Mouse (Mus musculus): ENCODE measurements around the gene Kcnh2.

Kcnh2 gene

GRCm38 (mm10) chr5:24347186-24347875 is 4.1 kb downstream of the Kcnh2 start:
- no peak for DNase-seq (ENCODE audit: low spot score in 2 of 2)

GRCm38 (mm10) chr5:24346313-24346712 is 5.1 kb downstream of the Kcnh2 start:
- no peak for DNase-seq (ENCODE audit: low spot score in 2 of 2)

GRCm38 (mm10) chr5:24344477-24345051 is 6.8 kb downstream of the Kcnh2 start:
- DNase-seq (ENCODE audit: low spot score in 2 of 2): no peak

GRCm38 (mm10) chr5:24343977-24344436 is 7.4 kb downstream of the Kcnh2 start:
- no peak for DNase-seq (ENCODE audit: low spot score in 2 of 2)

- DNase-seq (ENCODE audit: low spot score in 2 of 2): no peak
These were observed 8.0 kb downstream of the Kcnh2 start for GRCm38 (mm10) chr5:24343379-24343778.

GRCm38 (mm10) chr5:24342966-24343365 is 8.4 kb downstream of the Kcnh2 start:
- no peak for DNase-seq (ENCODE audit: low spot score in 2 of 2)

GRCm38 (mm10) chr5:24342205-24342963 is 9.0 kb downstream of the Kcnh2 start:
- no peak for DNase-seq (ENCODE audit: low spot score in 2 of 2)

- no peak for DNase-seq (ENCODE audit: low spot score in 2 of 2)
These were observed 13.6 kb downstream of the Kcnh2 start for GRCm38 (mm10) chr5:24337821-24338220.

GRCm38 (mm10) chr5:24337366-24337765 is 14.0 kb downstream of the Kcnh2 start:
- no peak for DNase-seq (ENCODE audit: low spot score in 2 of 2)

GRCm38 (mm10) chr5:24335888-24336511 is 15.4 kb downstream of the Kcnh2 start:
- DNase-seq (ENCODE audit: low spot score in 2 of 2): peak; percentile 49 to 54

- no peak for DNase-seq (ENCODE audit: low spot score in 2 of 2)
These were observed 16.7 kb downstream of the Kcnh2 start for GRCm38 (mm10) chr5:24334749-24335148.

GRCm38 (mm10) chr5:24332401-24332800 is 19.0 kb downstream of the Kcnh2 start:
- no peak for DNase-seq (ENCODE audit: low spot score in 2 of 2)

GRCm38 (mm10) chr5:24329965-24330298 is 21.5 kb downstream of the Kcnh2 start:
- no peak for DNase-seq (ENCODE audit: low spot score in 2 of 2)

GRCm38 (mm10) chr5:24329212-24329964 is 22.0 kb downstream of the Kcnh2 start:
- DNase-seq (ENCODE audit: low spot score in 2 of 2): no peak

- DNase-seq (ENCODE audit: low spot score in 2 of 2): no peak
These were observed 22.6 kb downstream of the Kcnh2 start for GRCm38 (mm10) chr5:24328813-24329211.

- no peak for DNase-seq (ENCODE audit: low spot score in 2 of 2)
These were observed 24.5 kb downstream of the Kcnh2 start for GRCm38 (mm10) chr5:24326842-24327417.

GRCm38 (mm10) chr5:24326166-24326841 is 25.1 kb downstream of the Kcnh2 start:
- no peak for DNase-seq (ENCODE audit: low spot score in 2 of 2)

- DNase-seq (ENCODE audit: low spot score in 2 of 2): no peak
These were observed 26.2 kb downstream of the Kcnh2 start for GRCm38 (mm10) chr5:24325251-24325650.

GRCm38 (mm10) chr5:24321711-24322682 is 29.4 kb downstream of the Kcnh2 start:
- DNase-seq (ENCODE audit: low spot score in 2 of 2): no peak

- DNase-seq (ENCODE audit: low spot score in 2 of 2): no peak
These were observed 30.5 kb downstream of the Kcnh2 start for GRCm38 (mm10) chr5:24320894-24321293.

Measured in right cerebral cortex, adult 2 months (tissue).